In genomic region chr10:80048834-80049233, GRCm38 (mm10) we compare ENCODE assay signal across 11 mouse cellular contexts. TPM values are rescaled to one million over a fixed set of nuclear protein-coding genes. Genes with fewer than 3 reads are reported as not detected.
A peak's percentile ranks its signal among the peaks of the same experiment; 100 is the strongest.
DNase-seq lines count a peak whose midpoint lies in the region; ATAC-seq and TF ChIP-seq lines count a peak whose summit lies in the region.
"Had no signal": no experiment of that assay in that cellular context is flagged by ENCODE, and none has a peak within 500 bp of the region (broad histone marks: within the 10 kb centered on the region; RNA-seq: fewer than 3 reads in every experiment).

No protein-coding gene starts in this region.

- H3K4me3 ChIP-seq in layer of hippocampus, adult 2 months, result no peak overlapping the region
- H3K4me3 ChIP-seq in E14TG2a.4 (replicated peaks; ENCODE audit: low read length) (peak overlapping the region; percentile 77), MEL (ENCODE audit: control insufficient read depth in 1 of 2, insufficient read depth in 1 of 2, low read depth in 2 of 2, low read length in 2 of 2) (peak overlapping the region; percentile 27 to 36)
- H3K4me3 ChIP-seq in intestine, embryonic 14.5 days (ENCODE audit: low read depth, low read length), result no peak overlapping the region

- 50% methylated on average over 3 of the region's 3 CpGs for WGBS in intestine, embryonic 14.5 days

- TF ChIP-seq CTCF in layer of hippocampus, adult 2 months (conservative IDR thresholded peaks at IDR 0.05), result no peak
- TF ChIP-seq CTCF in E14TG2a.4 (conservative IDR thresholded peaks at IDR 0.05; ENCODE audit: low read length) (no peak), MEL (IDR thresholded peaks at IDR 0.05 in 2 of 3, conservative IDR thresholded peaks at IDR 0.05 in 1 of 3; ENCODE audit: control insufficient read depth in 1 of 3, insufficient read depth in 1 of 3, low read depth in 2 of 3, low read length in 3 of 3, poor library complexity in 1 of 3, severe bottlenecking in 1 of 3) (no peak)

- H3K9ac ChIP-seq in MEL (ENCODE audit: control insufficient read depth, low read depth, low read length, poor library complexity, severe bottlenecking), result peak overlapping the region; percentile 43
- no peak overlapping the region for H3K9ac ChIP-seq in intestine, embryonic 14.5 days (ENCODE audit: low read length)

- peak; percentile 87 to 93 for TF ChIP-seq EP300 in MEL (IDR thresholded peaks at IDR 0.05; ENCODE audit: low read depth in 1 of 2, low read length in 2 of 2)

- no peaks in the 10 kb centered on the region for H3K9me3 ChIP-seq in E14TG2a.4 (ENCODE audit: low read length)
- H3K9me3 ChIP-seq in MEL (replicated peaks; ENCODE audit: insufficient read depth, low read length), result no peaks in the 10 kb centered on the region
- no peaks in the 10 kb centered on the region for H3K9me3 ChIP-seq in intestine, embryonic 14.5 days (ENCODE audit: control insufficient read depth, low read length)

- H3K27me3 ChIP-seq in E14TG2a.4 (ENCODE audit: insufficient read depth, low read length), result no peaks in the 10 kb centered on the region
- no peaks in the 10 kb centered on the region for H3K27me3 ChIP-seq in MEL (ENCODE audit: control insufficient read depth in 1 of 2, insufficient read depth in 2 of 2, low read length in 2 of 2)
- no peaks in the 10 kb centered on the region for H3K27me3 ChIP-seq in intestine, embryonic 14.5 days (replicated peaks; ENCODE audit: control insufficient read depth, insufficient read depth, low read length)

- peaks cover 4% of the 10 kb centered on the region for H3K79me2 ChIP-seq in MEL (ENCODE audit: control insufficient read depth, insufficient read depth, low read length, poor library complexity)

- TF ChIP-seq RAD21 in MEL (IDR thresholded peaks at IDR 0.05; ENCODE audit: low read depth, low read length), result no peak

- peak overlapping the region; percentile 84 for H3K27ac ChIP-seq in layer of hippocampus, adult 2 months
- peak overlapping the region; percentile 81 for H3K27ac ChIP-seq in MEL (ENCODE audit: control insufficient read depth, low read depth, low read length)
- peak overlapping the region; percentile 34; the same call in 1 of the 2 replicates for H3K27ac ChIP-seq in intestine, embryonic 14.5 days (ENCODE audit: low read depth)
- H3K27ac ChIP-seq: macrophage had no signal

- H3K4me2 ChIP-seq in intestine, embryonic 14.5 days (ENCODE audit: low read length), result no peak overlapping the region

- H3K36me3 ChIP-seq in E14TG2a.4 (ENCODE audit: insufficient read depth, low read length) (peaks cover 8% of the 10 kb centered on the region; the same call in 1 of the 2 replicates), MEL (ENCODE audit: control insufficient read depth in 1 of 2, insufficient read depth in 2 of 2, low read length in 2 of 2) (peaks cover 0 to 34% of the 10 kb centered on the region in 2 experiments; a peak in 2 of 4 replicates)
- H3K36me3 ChIP-seq in intestine, embryonic 14.5 days (ENCODE audit: control insufficient read depth, insufficient read depth, low read length), result no peaks in the 10 kb centered on the region

- TF ChIP-seq POLR2A in MEL (IDR thresholded peaks at IDR 0.05; ENCODE audit: control insufficient read depth in 1 of 2, insufficient read depth in 1 of 2, low read depth in 1 of 2, low read length in 2 of 2, poor library complexity in 1 of 2), result no peak

- DNase-seq in layer of hippocampus, adult 2 months (ENCODE audit: low spot score in 2 of 2), result no peak
- DNase-seq in layer of hippocampus, adult 9-10 months (ENCODE audit: low spot score), result no peak
- DNase-seq in MEL (ENCODE audit: low read depth, low spot score), result peak; percentile 75
- DNase-seq in intestine, embryonic 14.5 days (ENCODE audit: low spot score), result no peak
- no peak for DNase-seq in spleen, postnatal 10 days (ENCODE audit: low spot score in 2 of 2)
- no peak for DNase-seq in cerebellum, postnatal 36 days
- DNase-seq in cerebellum, adult 9-11 months, result no peak
- DNase-seq: gastrocnemius, postnatal 25 days had no signal

- ATAC-seq in intestine, embryonic 14.5 days (replicated peaks; ENCODE audit: low FRiP score, low TSS enrichment, low read depth), result no peak
- ATAC-seq: inflammation-experienced regulatory T-cells, adult 6 months had no signal

- H3K4me1 ChIP-seq in E14TG2a.4 (replicated peaks; ENCODE audit: low read depth, low read length) (peaks cover 81% of the 10 kb centered on the region), MEL (ENCODE audit: control insufficient read depth in 1 of 2, insufficient read depth in 2 of 2, low read length in 2 of 2) (peaks cover 22 to 38% of the 10 kb centered on the region in 2 experiments)
- H3K4me1 ChIP-seq in intestine, embryonic 14.5 days (replicated peaks; ENCODE audit: control insufficient read depth, insufficient read depth, low read length), result peaks cover 28% of the 10 kb centered on the region

TF ChIP-seq in MEL, 35 proteins besides CTCF, POLR2A, EP300 and RAD21:
- peak; percentile 81 for TF ChIP-seq ZNF384 (IDR thresholded peaks at IDR 0.05; ENCODE audit: low read depth, low read length)
- TF ChIP-seq MAX (IDR thresholded peaks at IDR 0.05; ENCODE audit: low read length), result peak; percentile 57; the same call in 1 of the 2 replicates
- peak; percentile 95 for TF ChIP-seq ETS1 (IDR thresholded peaks at IDR 0.05; ENCODE audit: low read depth, low read length)
- TF ChIP-seq MAFK (IDR thresholded peaks at IDR 0.05; ENCODE audit: borderline replicate concordance, low read depth, low read length), result peak; percentile 84
- no peak for TF ChIP-seq ZKSCAN1 (IDR thresholded peaks at IDR 0.05; ENCODE audit: low read depth, low read length)
- TF ChIP-seq TCF12 (IDR thresholded peaks at IDR 0.05; ENCODE audit: low read depth, low read length), result peak; percentile 84
- TF ChIP-seq SMC3 (IDR thresholded peaks at IDR 0.05; ENCODE audit: low read depth, low read length), result no peak
- TF ChIP-seq JUND (IDR thresholded peaks at IDR 0.05; ENCODE audit: low read depth, low read length), result peak; percentile 95
- no peak for TF ChIP-seq TBP (IDR thresholded peaks at IDR 0.05; ENCODE audit: low read depth, low read length)
- 0 out of 2 replicates have a peak, but pooled peaks have one; percentile 48 for TF ChIP-seq CHD1 (IDR thresholded peaks at IDR 0.05; ENCODE audit: low read depth, low read length)
- peak; percentile 92 for TF ChIP-seq MXI1 (IDR thresholded peaks at IDR 0.05; ENCODE audit: low read depth, low read length)
- TF ChIP-seq USF1 (IDR thresholded peaks at IDR 0.05; ENCODE audit: low read depth, low read length), result 0 out of 2 replicates have a peak, but pooled peaks have one; percentile 21
- peak; percentile 58; the same call in 1 of the 2 replicates for TF ChIP-seq HCFC1 (IDR thresholded peaks at IDR 0.05; ENCODE audit: low read depth, low read length)
- no peak for TF ChIP-seq POLR2AphosphoS5 (IDR thresholded peaks at IDR 0.05; ENCODE audit: borderline replicate concordance, low read depth, low read length)
- TF ChIP-seq NELFE (IDR thresholded peaks at IDR 0.05; ENCODE audit: low read depth, low read length), result no peak
- TF ChIP-seq GABPA (IDR thresholded peaks at IDR 0.05; ENCODE audit: low read depth, low read length), result no peak
- TF ChIP-seq SIN3A (IDR thresholded peaks at IDR 0.05; ENCODE audit: low read length), result peak; percentile 92
- TF ChIP-seq KAT2A (conservative IDR thresholded peaks at IDR 0.05; ENCODE audit: low read depth, low read length), result 0 out of 2 replicates have a peak, but pooled peaks have one; percentile 7
- peak; percentile 84 for TF ChIP-seq RCOR1 (IDR thresholded peaks at IDR 0.05; ENCODE audit: low read depth, low read length)
- TF ChIP-seq GATA1 (IDR thresholded peaks at IDR 0.05; ENCODE audit: low read depth, low read length), result peak; percentile 99
- TF ChIP-seq MYC (IDR thresholded peaks at IDR 0.05; ENCODE audit: low read depth, low read length), result peak; percentile 83; the same call in 1 of the 2 replicates
- peak; percentile 57; the same call in 1 of the 2 replicates for TF ChIP-seq ELF1 (IDR thresholded peaks at IDR 0.05; ENCODE audit: low read depth, low read length)
- peak; percentile 92 for TF ChIP-seq MAZ (IDR thresholded peaks at IDR 0.05; ENCODE audit: low read depth, low read length)

RNA-seq across cellular contexts. Expression of gene Gpx4, which starts 1.9 kb away (rescaled TPM):
- 100 to 1,000 TPM; 440 to 464 TPM for total RNA-seq in layer of hippocampus, adult 2 months (2021)
- total RNA-seq in MEL (2012; rRNA removed), result 422 and 508 TPM in 2 replicates
- 100 to 1,000 TPM in 1 of 2 experiments, not detected in 1; 536 TPM for polyA plus RNA-seq in MEL (2012; ENCODE audit: insufficient read depth in 1 of 2, insufficient read length in 2 of 2, low read depth in 1 of 2, low replicate concordance in 2 of 2, missing spikeins in 1 of 2)
- polyA plus RNA-seq in intestine, embryonic 14.5 days (2014; fragmentation: Nextera tagmentation; extraction: Ambion mirVana), result 607 and 623 TPM in 2 replicates

RNA-seq across cellular contexts. Expression of gene Polr2e, which starts 9.2 kb away (rescaled TPM):
- 10 to 100 TPM; 77.8 to 79.1 TPM for total RNA-seq in layer of hippocampus, adult 2 months (2021)
- 156 and 169 TPM in 2 replicates for total RNA-seq in MEL (2012; rRNA removed)
- 100 to 1,000 TPM; 258 to 279 TPM for polyA plus RNA-seq in MEL (2012; ENCODE audit: insufficient read depth in 1 of 2, insufficient read length in 2 of 2, low read depth in 1 of 2, low replicate concordance in 2 of 2, missing spikeins in 1 of 2)
- 255 and 274 TPM in 2 replicates for polyA plus RNA-seq in intestine, embryonic 14.5 days (2014; fragmentation: Nextera tagmentation; extraction: Ambion mirVana)

RNA-seq across cellular contexts. Expression of gene Arhgap45, which starts 32.4 kb away (rescaled TPM):
- 1 to 10 TPM; 3.7 to 4.4 TPM for total RNA-seq in layer of hippocampus, adult 2 months (2021)
- total RNA-seq in MEL (2012; rRNA removed), result 25.2 and 26.2 TPM in 2 replicates
- polyA plus RNA-seq in MEL (2012; ENCODE audit: insufficient read depth in 1 of 2, insufficient read length in 2 of 2, low read depth in 1 of 2, low replicate concordance in 2 of 2, missing spikeins in 1 of 2), result 10 to 100 TPM in 1 of 2 experiments, not detected in 1; 53.6 TPM
- polyA plus RNA-seq in intestine, embryonic 14.5 days (2014; fragmentation: Nextera tagmentation; extraction: Ambion mirVana), result 6.8 and 8.0 TPM in 2 replicates

RNA-seq across cellular contexts. Expression of gene Abca7, which starts 52.5 kb away (rescaled TPM):
- total RNA-seq in layer of hippocampus, adult 2 months (2021), result 10 to 100 TPM; 10.7 to 11.0 TPM
- total RNA-seq in MEL (2012; rRNA removed), result 7.4 and 7.7 TPM in 2 replicates
- 10 to 100 TPM in 1 of 2 experiments, not detected in 1; 16.8 TPM for polyA plus RNA-seq in MEL (2012; ENCODE audit: insufficient read depth in 1 of 2, insufficient read length in 2 of 2, low read depth in 1 of 2, low replicate concordance in 2 of 2, missing spikeins in 1 of 2)
- 3.7 and 3.8 TPM in 2 replicates for polyA plus RNA-seq in intestine, embryonic 14.5 days (2014; fragmentation: Nextera tagmentation; extraction: Ambion mirVana)

RNA-seq across cellular contexts. Expression of gene Sbno2, which starts 56.5 kb away (rescaled TPM):
- 10 to 100 TPM; 22.4 to 23.4 TPM for total RNA-seq in layer of hippocampus, adult 2 months (2021)
- total RNA-seq in MEL (2012; rRNA removed), result 14.6 and 15.8 TPM in 2 replicates
- 10 to 100 TPM in 1 of 2 experiments, not detected in 1; 29.0 TPM for polyA plus RNA-seq in MEL (2012; ENCODE audit: insufficient read depth in 1 of 2, insufficient read length in 2 of 2, low read depth in 1 of 2, low replicate concordance in 2 of 2, missing spikeins in 1 of 2)
- 14.1 TPM in 2 replicates for polyA plus RNA-seq in intestine, embryonic 14.5 days (2014; fragmentation: Nextera tagmentation; extraction: Ambion mirVana)

Comparison
In these comparisons a context has a peak if more than half of its experiments do, and no peak if none do; other contexts are left out.
1. H3K27ac ChIP-seq: peak in every context shown above with its lines; median percentile 84 in layer of hippocampus, adult 2 months; 81 in MEL; 34 in intestine, embryonic 14.5 days.
2. H3K4me3 ChIP-seq: peak in E14TG2a.4 (single experiment) and MEL (2 of 2); none in layer of hippocampus, adult 2 months (single experiment) and intestine, embryonic 14.5 days (single experiment).